Mouse (Mus musculus) small intestine, adult 2 months (tissue): ENCODE data around the gene Rassf8.

Experiments
- CTCF ChIP-seq: fragments of 200-500 bp; IDR thresholded peaks from 2 replicates; pipeline ENCODE4 v1.5.1; 2012; ENCODE audit warnings: low read depth, mild to moderate bottlenecking, control low read depth, inconsistent platforms, low read length, moderate library complexity, mixed read lengths; ENCODE audit not compliant: insufficient replicate concordance, insufficient read length; ENCODE audit errors: extremely low read depth
- POLR2A ChIP-seq: fragments of 200-500 bp; IDR thresholded peaks from 2 replicates; pipeline ENCODE4 v1.6.1; 2012; ENCODE audit warnings: low read depth, mild to moderate bottlenecking, control low read depth, inconsistent platforms, low read length, moderate library complexity

DNA sequence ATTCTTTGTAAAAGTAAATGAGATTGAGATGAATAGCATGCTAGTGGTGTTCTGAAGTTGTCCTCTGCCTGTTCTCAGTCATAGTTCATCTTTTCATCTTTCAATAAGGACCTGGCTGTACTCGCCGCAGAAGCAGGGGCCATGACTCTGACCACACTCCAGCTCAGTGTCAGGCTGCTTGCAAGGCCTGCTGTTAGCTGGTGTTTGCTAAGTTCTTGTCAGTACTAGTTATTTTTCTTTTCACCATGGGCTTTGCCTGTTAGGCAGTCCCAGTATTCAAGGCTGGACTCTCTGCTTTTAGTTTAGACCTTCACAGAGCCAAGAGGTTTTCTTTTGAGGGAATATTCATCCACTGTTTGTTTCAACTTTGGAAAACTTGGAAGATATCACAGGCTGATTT, 40.8 kb downstream of the Rassf8 start:
- TF ChIP-seq POLR2A = no peak
- TF ChIP-seq CTCF = no peak
